Mouse (Mus musculus): ENCODE results near the gene Podxl. TPM values are rescaled to one million over a fixed set of nuclear protein-coding genes. Genes with fewer than 3 reads are reported as not detected.

The Podxl gene
- polyA plus RNA-seq, 2 experiments: 5.8 to 8.9 TPM

DNA sequence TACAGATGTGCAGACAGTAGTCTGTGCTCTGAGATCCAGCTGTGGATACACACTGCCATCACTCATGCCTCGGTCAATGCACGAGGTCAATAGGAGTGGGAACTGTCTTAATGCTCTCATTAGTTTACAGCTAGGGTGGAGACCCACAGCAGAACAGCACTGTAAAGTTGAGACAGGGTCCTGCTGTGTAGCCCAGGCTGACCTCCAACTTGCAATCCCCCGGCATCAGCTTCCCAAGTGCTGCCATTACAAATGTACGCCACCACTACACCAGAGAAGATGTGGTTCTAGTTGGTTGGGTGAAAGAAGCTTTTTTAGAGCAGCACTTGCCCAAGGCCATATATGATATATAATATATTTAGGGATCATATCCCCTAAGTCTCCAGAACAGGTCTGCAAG lies 40.1 kb downstream of the Podxl start:
- no peak for ATAC-seq (ENCODE audit: low FRiP score, low read depth)
- no peak overlapping the region for H3K9ac ChIP-seq (ENCODE audit: low read depth, low read length, severe bottlenecking)
- H3K4me3 ChIP-seq (replicated peaks; ENCODE audit: low read length): no peak overlapping the region
- TF ChIP-seq POLR2A (IDR thresholded peaks at IDR 0.05; ENCODE audit: borderline replicate concordance, extremely low read depth, insufficient read depth, insufficient read length): no peak
- H3K4me2 ChIP-seq (replicated peaks; ENCODE audit: low read depth, low read length, severe bottlenecking): no peak overlapping the region
- DNase-seq (ENCODE audit: low spot score): no peak
- H3K36me3 ChIP-seq (ENCODE audit: control insufficient read depth, insufficient read depth, low read length): no peaks in the 10 kb centered on the region
- H3K27me3 ChIP-seq (ENCODE audit: control insufficient read depth, insufficient read depth, low read length): no peaks in the 10 kb centered on the region
- no peak overlapping the region for H3K27ac ChIP-seq (replicated peaks; ENCODE audit: low read depth, low read length)
- H3K4me1 ChIP-seq (ENCODE audit: control insufficient read depth, insufficient read depth, low read length): no peaks in the 10 kb centered on the region; the same call in 1 of the 2 replicates
- 91% methylated on average over 4 of the region's 4 CpGs for WGBS
- no peaks in the 10 kb centered on the region for H3K9me3 ChIP-seq (ENCODE audit: control insufficient read depth, low read length)

DNA sequence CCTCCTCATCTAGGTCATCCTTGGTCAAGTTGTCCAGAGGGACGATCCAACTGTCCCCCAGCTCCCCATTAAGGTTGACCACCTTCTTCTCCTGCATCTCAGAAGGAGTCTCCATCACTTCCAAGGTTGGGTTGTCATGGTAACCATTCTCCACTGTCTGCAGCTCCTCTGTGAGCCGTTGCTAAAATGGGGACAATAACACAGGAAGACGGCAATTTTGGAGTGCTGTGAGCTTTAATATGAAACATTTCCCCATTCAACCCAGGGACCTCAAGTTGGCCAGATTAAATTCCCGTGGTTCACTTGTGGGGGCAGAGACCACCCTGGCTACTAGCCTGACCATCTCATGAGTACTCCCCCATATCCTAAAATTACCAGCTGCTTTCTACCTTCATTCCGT lies 40.7 kb downstream of the Podxl start:
- H3K9me3 ChIP-seq (ENCODE audit: control insufficient read depth, low read length): no peaks in the 10 kb centered on the region
- no peaks in the 10 kb centered on the region for H3K36me3 ChIP-seq (ENCODE audit: control insufficient read depth, insufficient read depth, low read length)
- TF ChIP-seq POLR2A (IDR thresholded peaks at IDR 0.05; ENCODE audit: borderline replicate concordance, extremely low read depth, insufficient read depth, insufficient read length): no peak
- DNase-seq (ENCODE audit: low spot score) (no peak), ATAC-seq (ENCODE audit: low FRiP score, low read depth) (no peak)
- H3K27me3 ChIP-seq (ENCODE audit: control insufficient read depth, insufficient read depth, low read length): no peaks in the 10 kb centered on the region
- H3K27ac ChIP-seq (replicated peaks; ENCODE audit: low read depth, low read length): no peak overlapping the region
- WGBS: 56% methylated on average over 5 of the region's 5 CpGs
- H3K4me1 ChIP-seq (ENCODE audit: control insufficient read depth, insufficient read depth, low read length): no peaks in the 10 kb centered on the region; the same call in 1 of the 2 replicates
- no peak overlapping the region for H3K4me3 ChIP-seq (replicated peaks; ENCODE audit: low read length)
- H3K4me2 ChIP-seq (replicated peaks; ENCODE audit: low read depth, low read length, severe bottlenecking): no peak overlapping the region
- no peak overlapping the region for H3K9ac ChIP-seq (ENCODE audit: low read depth, low read length, severe bottlenecking)

DNA sequence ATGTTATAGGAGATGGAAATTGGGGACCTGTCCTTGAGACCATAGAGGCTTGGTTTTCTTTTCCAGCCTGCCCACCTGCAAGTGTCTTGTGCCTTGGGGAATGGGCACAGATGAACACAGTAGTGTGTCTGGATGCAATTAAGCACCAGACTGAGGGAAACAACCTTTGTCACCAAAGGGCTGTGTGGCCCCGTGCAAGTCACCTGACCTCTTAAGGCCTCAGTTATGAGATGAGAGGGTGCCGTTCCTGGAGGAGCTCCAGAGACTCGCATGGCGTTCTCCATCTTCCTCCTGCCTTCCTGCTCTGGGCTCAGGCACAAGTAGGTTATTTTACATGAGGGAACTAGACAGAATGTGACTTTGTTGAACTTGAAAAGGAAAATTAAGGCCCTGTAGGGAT lies 41.3 kb downstream of the Podxl start:
- 49% methylated on average over 4 of the region's 4 CpGs for WGBS
- TF ChIP-seq POLR2A (IDR thresholded peaks at IDR 0.05; ENCODE audit: borderline replicate concordance, extremely low read depth, insufficient read depth, insufficient read length): no peak

DNA sequence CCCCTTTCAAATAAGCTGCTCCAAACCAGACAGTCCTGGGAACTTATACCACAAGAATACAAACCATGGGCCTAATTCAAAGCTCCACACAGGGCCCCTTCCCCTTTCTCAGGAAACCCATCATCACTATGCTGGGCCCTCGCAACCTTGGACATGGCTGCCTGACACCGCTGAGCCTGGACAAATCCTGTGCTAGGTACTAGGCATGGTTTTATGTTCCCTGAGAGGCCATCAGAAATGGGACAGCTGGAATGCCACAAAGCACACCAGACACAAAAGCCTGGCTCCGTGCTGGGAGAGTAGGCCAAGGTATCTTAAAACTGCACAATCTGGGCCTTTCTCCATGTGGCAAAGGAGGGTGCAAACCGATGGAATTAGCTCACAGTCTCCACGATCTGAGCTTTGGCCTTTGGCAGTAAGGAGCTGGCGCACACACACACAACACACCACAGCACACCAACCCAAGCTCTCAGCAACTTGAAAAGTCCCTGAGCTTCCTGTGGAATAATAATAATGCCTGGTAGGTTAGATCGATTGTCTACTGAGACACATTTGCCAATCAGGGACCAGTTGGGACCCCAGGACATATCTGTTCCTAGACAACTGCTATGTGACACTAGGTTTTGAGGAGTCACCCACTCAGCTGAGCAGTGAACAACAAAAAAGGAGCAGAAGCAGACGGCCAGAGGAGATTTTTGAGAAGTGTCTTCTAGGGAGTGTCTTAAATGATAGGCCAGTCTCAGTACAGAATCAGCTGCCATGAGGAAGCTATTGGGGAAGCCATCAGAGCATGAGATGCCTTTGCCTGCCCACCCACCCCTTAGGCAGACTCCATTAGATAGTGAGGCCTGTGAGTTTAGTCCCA lies 42.1 kb downstream of the Podxl start:
- H3K27ac ChIP-seq (replicated peaks; ENCODE audit: low read depth, low read length): no peak overlapping the region
- no peaks in the 10 kb centered on the region for H3K27me3 ChIP-seq (ENCODE audit: control insufficient read depth, insufficient read depth, low read length)
- no peak for ATAC-seq (ENCODE audit: low FRiP score, low read depth)
- no peak overlapping the region for H3K4me3 ChIP-seq (replicated peaks; ENCODE audit: low read length)
- no peaks in the 10 kb centered on the region for H3K36me3 ChIP-seq (ENCODE audit: control insufficient read depth, insufficient read depth, low read length)
- WGBS: 79% methylated on average over 8 of the region's 8 CpGs
- no peak overlapping the region for H3K4me2 ChIP-seq (replicated peaks; ENCODE audit: low read depth, low read length, severe bottlenecking)
- no peak for TF ChIP-seq POLR2A (IDR thresholded peaks at IDR 0.05; ENCODE audit: borderline replicate concordance, extremely low read depth, insufficient read depth, insufficient read length)
- H3K9me3 ChIP-seq (ENCODE audit: control insufficient read depth, low read length): no peaks in the 10 kb centered on the region
- no peak for DNase-seq (ENCODE audit: low spot score)
- H3K9ac ChIP-seq (ENCODE audit: low read depth, low read length, severe bottlenecking): no peak overlapping the region
- H3K4me1 ChIP-seq (ENCODE audit: control insufficient read depth, insufficient read depth, low read length): no peaks in the 10 kb centered on the region; the same call in 1 of the 2 replicates

More for the DNA sequence above, 41.3 kb downstream of the Podxl start:
- Histone ChIP-seq H3K9ac (ENCODE audit: low read depth, low read length, severe bottlenecking) (no peak overlapping the region), H3K36me3 (ENCODE audit: control insufficient read depth, insufficient read depth, low read length) (no peaks in the 10 kb centered on the region), H3K4me1 (ENCODE audit: control insufficient read depth, insufficient read depth, low read length) (no peaks in the 10 kb centered on the region; the same call in 1 of the 2 replicates), H3K27me3 (ENCODE audit: control insufficient read depth, insufficient read depth, low read length) (no peaks in the 10 kb centered on the region), H3K9me3 (ENCODE audit: control insufficient read depth, low read length) (no peaks in the 10 kb centered on the region), H3K4me3 (replicated peaks; ENCODE audit: low read length) (no peak overlapping the region), H3K4me2 (replicated peaks; ENCODE audit: low read depth, low read length, severe bottlenecking) (no peak overlapping the region), H3K27ac (replicated peaks; ENCODE audit: low read depth, low read length) (no peak overlapping the region)
- DNase-seq (ENCODE audit: low spot score) (no peak), ATAC-seq (ENCODE audit: low FRiP score, low read depth) (no peak)

DNA sequence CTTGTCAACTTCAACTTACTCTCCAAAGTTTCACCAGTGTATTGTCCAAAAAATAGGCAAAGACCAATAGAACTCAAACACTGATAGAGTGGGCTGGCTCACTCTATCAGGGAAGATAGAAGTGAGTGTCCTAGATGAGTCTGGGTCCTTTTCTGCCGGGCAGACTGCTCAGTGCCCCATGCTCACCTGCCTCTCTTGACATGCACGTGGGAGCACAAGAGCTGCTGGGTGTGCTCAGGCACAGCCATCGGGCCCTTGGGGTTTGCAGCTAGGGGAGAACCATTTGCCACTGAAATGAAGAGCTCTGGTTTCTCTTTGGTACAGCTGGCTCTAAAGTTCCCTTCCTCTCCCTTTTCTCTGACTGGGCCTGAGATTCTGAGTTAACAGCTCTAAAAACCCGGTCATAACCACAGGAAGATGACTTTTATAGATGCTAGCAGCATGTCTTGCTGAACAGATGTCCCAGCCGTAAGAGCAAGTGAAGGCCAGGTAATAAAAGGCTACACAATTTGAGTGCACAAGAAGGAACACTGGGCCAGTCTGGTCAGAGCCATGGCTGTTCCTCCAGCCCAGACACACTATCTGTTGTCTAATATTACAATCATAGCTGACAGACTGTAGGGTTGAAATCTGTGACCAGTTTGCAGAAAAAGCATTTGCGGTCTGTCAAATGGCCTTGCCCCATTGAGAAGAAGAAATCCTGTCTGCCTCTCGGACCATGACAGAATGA lies 43.1 kb downstream of the Podxl start:
- no peak for TF ChIP-seq POLR2A (IDR thresholded peaks at IDR 0.05; ENCODE audit: borderline replicate concordance, extremely low read depth, insufficient read depth, insufficient read length)
- DNase-seq (ENCODE audit: low spot score) (no peak), ATAC-seq (ENCODE audit: low FRiP score, low read depth) (no peak)
- no peaks in the 10 kb centered on the region; the same call in 1 of the 2 replicates for H3K4me1 ChIP-seq (ENCODE audit: control insufficient read depth, insufficient read depth, low read length)
- no peak overlapping the region for H3K27ac ChIP-seq (replicated peaks; ENCODE audit: low read depth, low read length)
- H3K36me3 ChIP-seq (ENCODE audit: control insufficient read depth, insufficient read depth, low read length): no peaks in the 10 kb centered on the region
- H3K4me3 ChIP-seq (replicated peaks; ENCODE audit: low read length): no peak overlapping the region
- no peak overlapping the region for H3K9ac ChIP-seq (ENCODE audit: low read depth, low read length, severe bottlenecking)
- no peak overlapping the region for H3K4me2 ChIP-seq (replicated peaks; ENCODE audit: low read depth, low read length, severe bottlenecking)
- 64% methylated on average over 7 of the region's 7 CpGs for WGBS
- no peaks in the 10 kb centered on the region for H3K9me3 ChIP-seq (ENCODE audit: control insufficient read depth, low read length)
- H3K27me3 ChIP-seq (ENCODE audit: control insufficient read depth, insufficient read depth, low read length): no peaks in the 10 kb centered on the region
